In the genomic region with DNA sequence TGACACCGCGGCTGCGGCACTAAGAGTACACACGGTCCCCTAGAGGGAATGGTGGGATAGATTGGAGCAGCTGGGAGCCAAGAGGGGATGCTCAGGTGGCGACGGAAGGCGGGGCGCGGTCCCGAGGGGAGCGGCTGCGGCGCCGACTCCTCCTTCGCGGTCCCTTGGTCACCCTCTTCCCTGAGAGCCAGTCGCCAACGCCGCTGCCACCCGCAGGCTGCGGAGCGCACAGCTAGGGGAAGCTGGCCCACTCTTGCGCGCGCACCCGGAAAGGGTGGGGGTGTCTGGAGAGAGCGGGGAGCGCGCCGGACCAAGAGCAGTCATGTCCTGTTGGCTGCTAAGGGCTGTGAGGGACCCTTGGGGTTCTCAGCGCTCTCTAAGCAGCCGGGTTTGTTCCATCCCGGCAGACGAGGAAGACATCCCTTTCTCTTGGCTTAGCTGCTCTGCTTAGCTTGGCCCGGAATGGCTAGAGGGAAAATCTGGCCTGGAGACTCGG, we compare ENCODE assay signal across 8 mouse cellular contexts. TPM values are rescaled to one million over a fixed set of nuclear protein-coding genes. Genes with fewer than 3 reads are reported as not detected.
DNase-seq lines count a peak whose midpoint lies in the region; ATAC-seq and TF ChIP-seq lines count a peak whose summit lies in the region.

No protein-coding gene starts in this region.

- ATAC-seq in embryonic facial prominence, embryonic 12.5 days (ENCODE audit: insufficient number of reproducible peaks, insufficient read depth, low FRiP score, low TSS enrichment), result peak; percentile 84
- peak; percentile 94 for ATAC-seq in midbrain, embryonic 13.5 days
- ATAC-seq in stomach, embryonic 15.5 days (ENCODE audit: insufficient read depth, low FRiP score, low read depth), result peak; percentile 84

- H3K36me3 ChIP-seq in embryonic facial prominence, embryonic 12.5 days, result no peaks in the 10 kb centered on the region
- no peaks in the 10 kb centered on the region for H3K36me3 ChIP-seq in kidney, adult 2 months (ENCODE audit: control insufficient read depth, insufficient read depth, low read length)
- no peaks in the 10 kb centered on the region for H3K36me3 ChIP-seq in limb, embryonic 10.5 days
- H3K36me3 ChIP-seq in midbrain, embryonic 13.5 days, result no peaks in the 10 kb centered on the region
- H3K36me3 ChIP-seq in stomach, embryonic 15.5 days, result no peaks in the 10 kb centered on the region

- under 1% methylated on average over 36 of the region's 36 CpGs for WGBS in embryonic facial prominence, embryonic 12.5 days
- WGBS in kidney, adult 2 months, result under 1% methylated on average over 36 of the region's 36 CpGs
- WGBS in limb, embryonic 10.5 days, result 0% methylated on average over 36 of the region's 36 CpGs
- under 1% methylated on average over 35 of the region's 36 CpGs for WGBS in midbrain, embryonic 13.5 days
- under 1% methylated on average over 36 of the region's 36 CpGs for WGBS in stomach, embryonic 15.5 days

- H3K27me3 ChIP-seq in embryonic facial prominence, embryonic 12.5 days, result peaks cover 35% of the 10 kb centered on the region
- H3K27me3 ChIP-seq in kidney, adult 2 months (replicated peaks; ENCODE audit: control insufficient read depth, insufficient read depth, low read length), result no peaks in the 10 kb centered on the region
- peaks cover 41% of the 10 kb centered on the region for H3K27me3 ChIP-seq in limb, embryonic 10.5 days (ENCODE audit: low read depth, poor library complexity, severe bottlenecking)
- H3K27me3 ChIP-seq in midbrain, embryonic 13.5 days, result peaks cover 29% of the 10 kb centered on the region
- peaks cover 22% of the 10 kb centered on the region for H3K27me3 ChIP-seq in stomach, embryonic 15.5 days (replicated peaks)

- peak overlapping the region; percentile 56 for H3K9ac ChIP-seq in embryonic facial prominence, embryonic 12.5 days
- H3K9ac ChIP-seq in midbrain, embryonic 13.5 days (replicated peaks), result peak overlapping the region; percentile 77
- H3K9ac ChIP-seq in stomach, embryonic 15.5 days, result peak overlapping the region; percentile 25

- peak overlapping the region; percentile 68 for H3K4me3 ChIP-seq in embryonic facial prominence, embryonic 12.5 days
- H3K4me3 ChIP-seq in kidney, adult 2 months (ENCODE audit: insufficient read depth, low read depth, low read length), result peak overlapping the region; percentile 47
- peak overlapping the region; percentile 79 for H3K4me3 ChIP-seq in limb, embryonic 10.5 days
- H3K4me3 ChIP-seq in midbrain, embryonic 13.5 days (replicated peaks), result peak overlapping the region; percentile 75
- H3K4me3 ChIP-seq in stomach, embryonic 15.5 days (replicated peaks), result peak overlapping the region; percentile 56

- no peaks in the 10 kb centered on the region for H3K9me3 ChIP-seq in embryonic facial prominence, embryonic 12.5 days
- H3K9me3 ChIP-seq in limb, embryonic 10.5 days (replicated peaks), result no peaks in the 10 kb centered on the region
- no peaks in the 10 kb centered on the region for H3K9me3 ChIP-seq in midbrain, embryonic 13.5 days
- no peaks in the 10 kb centered on the region for H3K9me3 ChIP-seq in stomach, embryonic 15.5 days

- TF ChIP-seq CTCF in kidney, adult 2 months (conservative IDR thresholded peaks at IDR 0.05; ENCODE audit: insufficient read depth, insufficient read length, low read depth, low read length), result no peak

- H3K4me2 ChIP-seq in embryonic facial prominence, embryonic 12.5 days (replicated peaks), result peak overlapping the region; percentile 96
- H3K4me2 ChIP-seq in midbrain, embryonic 13.5 days (replicated peaks), result peak overlapping the region; percentile 89
- peak overlapping the region; percentile 90 for H3K4me2 ChIP-seq in stomach, embryonic 15.5 days

- peak overlapping the region; percentile 19; the same call in 1 of the 2 replicates for H3K27ac ChIP-seq in embryonic facial prominence, embryonic 12.5 days
- no peak overlapping the region for H3K27ac ChIP-seq in kidney, adult 2 months (ENCODE audit: insufficient read depth, low read depth, low read length)
- H3K27ac ChIP-seq in limb, embryonic 10.5 days, result peak overlapping the region; percentile 79
- H3K27ac ChIP-seq in midbrain, embryonic 13.5 days, result peak overlapping the region; percentile 86
- H3K27ac ChIP-seq in stomach, embryonic 15.5 days, result peak overlapping the region; percentile 64

- H3K4me1 ChIP-seq in embryonic facial prominence, embryonic 12.5 days, result peaks cover 10% of the 10 kb centered on the region; the same call in 1 of the 2 replicates
- no peaks in the 10 kb centered on the region for H3K4me1 ChIP-seq in kidney, adult 2 months (ENCODE audit: control insufficient read depth, insufficient read depth, low read length)
- peaks cover 24% of the 10 kb centered on the region for H3K4me1 ChIP-seq in limb, embryonic 10.5 days
- peaks cover 19% of the 10 kb centered on the region for H3K4me1 ChIP-seq in midbrain, embryonic 13.5 days (replicated peaks)
- H3K4me1 ChIP-seq in stomach, embryonic 15.5 days, result peaks cover 17% of the 10 kb centered on the region

- peak; percentile 93 for DNase-seq in brain, adult 2 months (ENCODE audit: low read depth, low spot score)
- DNase-seq in heart, adult 18-20 months, result peak; percentile 81 to 83
- DNase-seq in kidney, adult 2 months, result peak; percentile 14
- peak; percentile 91 for DNase-seq in limb, embryonic 10.5 days (ENCODE audit: low spot score)
- no peak for DNase-seq in B cell, adult 2 months

- no peak for TF ChIP-seq POLR2A in kidney, adult 2 months (IDR thresholded peaks at IDR 0.05; ENCODE audit: low read depth, low read length)

RNA-seq across cellular contexts. Expression of a gene that starts 0.6 kb away (rescaled TPM):
- 3.4 and 4.3 TPM in 2 replicates for polyA plus RNA-seq in embryonic facial prominence, embryonic 12.5 days (2016; fragmentation: Nextera tagmentation; extraction: Ambion mirVana)
- 1 to 10 TPM; 3.2 to 4.0 TPM for total RNA-seq in heart, adult 18-20 months (2021)
- 0.50 and 0.64 TPM in 2 replicates for polyA plus RNA-seq in kidney, adult 2 months (2012; rRNA removed)
- polyA plus RNA-seq in limb, embryonic 10.5 days (2016; fragmentation: Nextera tagmentation; extraction: Ambion mirVana), result 1.0 and 1.2 TPM in 2 replicates
- polyA plus RNA-seq in midbrain, embryonic 13.5 days (2015; fragmentation: Nextera tagmentation; extraction: Ambion mirVana), result 4.0 and 5.1 TPM in 2 replicates
- 1.4 and 1.6 TPM in 2 replicates for polyA plus RNA-seq in stomach, embryonic 15.5 days (2015; fragmentation: Nextera tagmentation; extraction: Ambion mirVana)

Comparison
In these comparisons a context has a peak if more than half of its experiments do, and no peak if none do; other contexts are left out.
1. DNase-seq: peak in brain, adult 2 months (single experiment), heart, adult 18-20 months (2 of 2), kidney, adult 2 months (single experiment) and limb, embryonic 10.5 days (single experiment); none in B cell, adult 2 months (0 of 2).
2. H3K9ac ChIP-seq: peak in every context shown above with its lines; median percentile 77 in midbrain, embryonic 13.5 days; 56 in embryonic facial prominence, embryonic 12.5 days; 25 in stomach, embryonic 15.5 days.
3. Peak in every context shown above with its lines, with median percentiles within 50 percentile points of each other: ATAC-seq, H3K4me2 ChIP-seq and H3K4me3 ChIP-seq.